ENCODE assay signal across 9 mouse cellular contexts in the genomic region with DNA sequence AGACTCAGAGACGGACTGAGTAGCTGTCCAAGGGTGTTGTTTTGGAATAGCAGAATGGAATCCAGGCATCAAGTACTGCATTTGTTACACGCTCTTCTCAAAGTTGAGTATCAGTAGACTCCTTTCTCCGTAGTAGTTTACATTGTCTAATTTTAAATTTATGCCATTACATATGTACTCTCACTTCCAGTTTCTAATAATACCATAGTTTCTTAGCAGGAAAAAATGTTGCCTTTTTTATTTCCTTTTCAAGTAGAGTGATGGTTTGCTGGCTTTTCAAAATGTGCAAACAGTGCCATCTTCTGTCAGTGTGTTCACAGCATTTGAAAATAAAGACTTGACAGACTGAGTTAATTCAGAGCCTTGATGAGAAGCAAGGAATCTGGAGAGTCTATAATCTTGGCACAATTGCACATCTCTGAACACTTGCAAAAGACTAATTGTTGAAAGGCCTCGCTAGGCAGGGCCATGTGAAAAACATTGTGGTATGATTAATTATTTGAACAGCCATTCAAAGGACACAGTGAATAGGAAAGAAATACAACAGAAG.
DNase-seq lines count a peak whose midpoint lies in the region; ATAC-seq and TF ChIP-seq lines count a peak whose summit lies in the region.
"Had no signal": no experiment of that assay in that cellular context is flagged by ENCODE, and none has a peak within 500 bp of the region (broad histone marks: within the 10 kb centered on the region; RNA-seq: fewer than 3 reads in every experiment).

No protein-coding gene starts in this region.

- no peak for TF ChIP-seq EP300 in stomach, postnatal 0 days (optimal IDR thresholded peaks at IDR 0.05)

- H3K9me3 ChIP-seq in midbrain, embryonic 13.5 days, result no peaks in the 10 kb centered on the region
- H3K9me3 ChIP-seq in midbrain, embryonic 10.5 days (replicated peaks), result no peaks in the 10 kb centered on the region
- H3K9me3 ChIP-seq in embryonic facial prominence, embryonic 14.5 days (ENCODE audit: control insufficient read depth, low read length), result no peaks in the 10 kb centered on the region
- no peaks in the 10 kb centered on the region for H3K9me3 ChIP-seq in stomach, postnatal 0 days (ENCODE audit: control insufficient read depth, low read length)
- H3K9me3 ChIP-seq: neural tube, embryonic 13.5 days had no signal

- H3K27ac ChIP-seq in midbrain, embryonic 13.5 days, result no peak overlapping the region
- H3K27ac ChIP-seq in midbrain, embryonic 10.5 days (replicated peaks), result no peak overlapping the region
- H3K27ac ChIP-seq in embryonic facial prominence, embryonic 14.5 days (replicated peaks; ENCODE audit: low read depth, low read length), result no peak overlapping the region
- H3K27ac ChIP-seq in stomach, postnatal 0 days (replicated peaks), result no peak overlapping the region
- H3K27ac ChIP-seq: neural tube, embryonic 13.5 days had no signal

- H3K4me3 ChIP-seq in midbrain, embryonic 13.5 days (replicated peaks), result no peak overlapping the region
- H3K4me3 ChIP-seq in midbrain, embryonic 10.5 days, result no peak overlapping the region
- no peak overlapping the region for H3K4me3 ChIP-seq in embryonic facial prominence, embryonic 14.5 days (ENCODE audit: low read depth, low read length)
- H3K4me3 ChIP-seq in stomach, postnatal 0 days (ENCODE audit: low read depth, low read length), result no peak overlapping the region
- H3K4me3 ChIP-seq: neural tube, embryonic 13.5 days had no signal

- H3K4me2 ChIP-seq in midbrain, embryonic 13.5 days (replicated peaks), result no peak overlapping the region
- H3K4me2 ChIP-seq in embryonic facial prominence, embryonic 14.5 days (ENCODE audit: low read depth, low read length), result no peak overlapping the region
- H3K4me2 ChIP-seq in stomach, postnatal 0 days (replicated peaks; ENCODE audit: low read depth), result no peak overlapping the region
- H3K4me2 ChIP-seq: neural tube, embryonic 13.5 days had no signal

- H3K9ac ChIP-seq in midbrain, embryonic 13.5 days (replicated peaks), result no peak overlapping the region
- no peak overlapping the region for H3K9ac ChIP-seq in embryonic facial prominence, embryonic 14.5 days (ENCODE audit: low read depth, low read length)
- H3K9ac ChIP-seq in stomach, postnatal 0 days (ENCODE audit: low read length), result no peak overlapping the region
- H3K9ac ChIP-seq: neural tube, embryonic 13.5 days had no signal

- H3K36me3 ChIP-seq in midbrain, embryonic 13.5 days, result no peaks in the 10 kb centered on the region
- H3K36me3 ChIP-seq in midbrain, embryonic 10.5 days, result no peaks in the 10 kb centered on the region
- H3K36me3 ChIP-seq in embryonic facial prominence, embryonic 14.5 days (ENCODE audit: control insufficient read depth, insufficient read depth, low read length), result no peaks in the 10 kb centered on the region
- H3K36me3 ChIP-seq in stomach, postnatal 0 days (ENCODE audit: control insufficient read depth, insufficient read depth, low read length), result no peaks in the 10 kb centered on the region
- H3K36me3 ChIP-seq: neural tube, embryonic 13.5 days had no signal

- DNase-seq in midbrain, embryonic 10.5 days (ENCODE audit: low spot score), result no peak
- peak; percentile 43 for DNase-seq in embryonic facial prominence, embryonic 14.5 days (ENCODE audit: low spot score)
- peak; percentile 30 to 70 for DNase-seq in layer of hippocampus, postnatal 14 days (ENCODE audit: low spot score in 2 of 2)
- DNase-seq in stomach, postnatal 0 days (ENCODE audit: low spot score), result no peak
- no peak for DNase-seq in heart, adult 9 months (ENCODE audit: low spot score in 2 of 2)
- DNase-seq in spleen, postnatal 14 days (ENCODE audit: low spot score in 2 of 2), result no peak

- H3K27me3 ChIP-seq in midbrain, embryonic 13.5 days, result no peaks in the 10 kb centered on the region
- H3K27me3 ChIP-seq in midbrain, embryonic 10.5 days (ENCODE audit: low read depth, poor library complexity, severe bottlenecking), result no peaks in the 10 kb centered on the region
- no peaks in the 10 kb centered on the region for H3K27me3 ChIP-seq in embryonic facial prominence, embryonic 14.5 days (replicated peaks; ENCODE audit: control insufficient read depth, insufficient read depth, low read length)
- H3K27me3 ChIP-seq in stomach, postnatal 0 days (ENCODE audit: control insufficient read depth, insufficient read depth, low read length), result no peaks in the 10 kb centered on the region
- H3K27me3 ChIP-seq: neural tube, embryonic 13.5 days had no signal

- 67% methylated on average over 4 of the region's 4 CpGs for WGBS in midbrain, embryonic 13.5 days
- WGBS in midbrain, embryonic 10.5 days, result 82% methylated on average over 4 of the region's 4 CpGs
- 55% methylated on average over 4 of the region's 4 CpGs for WGBS in embryonic facial prominence, embryonic 14.5 days
- WGBS in stomach, postnatal 0 days, result 44% methylated on average over 4 of the region's 4 CpGs

- H3K4me1 ChIP-seq in midbrain, embryonic 13.5 days (replicated peaks), result no peaks in the 10 kb centered on the region
- H3K4me1 ChIP-seq in midbrain, embryonic 10.5 days, result no peaks in the 10 kb centered on the region
- H3K4me1 ChIP-seq in embryonic facial prominence, embryonic 14.5 days (ENCODE audit: control insufficient read depth, insufficient read depth, low read length), result no peaks in the 10 kb centered on the region
- H3K4me1 ChIP-seq in stomach, postnatal 0 days (replicated peaks; ENCODE audit: control insufficient read depth, insufficient read depth), result no peaks in the 10 kb centered on the region
- H3K4me1 ChIP-seq: neural tube, embryonic 13.5 days had no signal

- ATAC-seq in midbrain, embryonic 13.5 days, result 0 out of 2 replicates have a peak, but pooled peaks have one; percentile 34
- ATAC-seq in embryonic facial prominence, embryonic 14.5 days (ENCODE audit: low read depth), result no peak
- ATAC-seq in stomach, postnatal 0 days (ENCODE audit: low FRiP score, low TSS enrichment), result no peak
- ATAC-seq: activated CD4-positive, CD25-positive, alpha-beta regulatory T cell, adult 4 months had no signal

- TF ChIP-seq CTCF in stomach, postnatal 0 days (IDR thresholded peaks at IDR 0.05; ENCODE audit: low read depth), result peak; percentile 62

Comparison
In these comparisons a context has a peak if more than half of its experiments do, and no peak if none do; other contexts are left out.
1. DNase-seq: peak in embryonic facial prominence, embryonic 14.5 days (single experiment) and layer of hippocampus, postnatal 14 days (2 of 2); none in midbrain, embryonic 10.5 days (single experiment), stomach, postnatal 0 days (single experiment), heart, adult 9 months (0 of 2) and spleen, postnatal 14 days (0 of 2).